Mouse (Mus musculus) adrenal gland, postnatal 36 days (tissue): Measurements from ENCODE around the gene Ndufb7. TPM values are rescaled to one million over a fixed set of nuclear protein-coding genes. Genes with fewer than 3 reads are reported as not detected.
"Not testable (repeated sequence)": the region's sequence is repeated elsewhere in the genome, so short reads cannot be mapped to it uniquely, and the experiment has no call there.

Source experiments
- DNase-seq, 2 experiments: peaks; one replicate each; pipeline ENCODE4 v3.0.0; 2021; ENCODE audit warnings: mixed read lengths in 1 of 2
- long read RNA-seq, 2 experiments: library from polyadenylated mRNA; stranded (forward); transcript quantifications; one replicate each; pipeline ENCODE4 v2.0.0; 2021; ENCODE audit warnings: borderline sequencing depth in 2 of 2
- total RNA-seq, 2 experiments: library from RNA; stranded (reverse); gene quantifications; 2 replicates each; pipeline ENCODE4 v1.2.3; 2021

The Ndufb7 gene
- 100 to 1,000 TPM; 218 to 228 TPM for total RNA-seq
- long read RNA-seq, experiment 1, full-length matches to known transcripts: 656 of 666 reads
- long read RNA-seq, experiment 1, partial matches to known transcripts: 10 of 666 reads
- long read RNA-seq, experiment 1, other reads (novel, unspliced or antisense): 0 of 666 reads
- long read RNA-seq, experiment 2, full-length matches to known transcripts: 321 of 322 reads
- long read RNA-seq, experiment 2, partial matches to known transcripts: 0 of 322 reads
- long read RNA-seq, experiment 2, other reads (novel, unspliced or antisense): 1 of 322 reads

GRCm38 (mm10) chr8:83566469-83567395 lies at the start of gene Ndufb7:
Ndufb7 (plus strand) TSS chr8:83566671.
- peak; percentile 95 to 96 for DNase-seq

- no peak for DNase-seq
Measured at GRCm38 (mm10) chr8:83520432-83520831, 46.0 kb upstream of the Ndufb7 start.

GRCm38 (mm10) chr8:83520907-83521306 lies 45.6 kb upstream of the Ndufb7 start:
- DNase-seq: not testable (repeated sequence)

DNA sequence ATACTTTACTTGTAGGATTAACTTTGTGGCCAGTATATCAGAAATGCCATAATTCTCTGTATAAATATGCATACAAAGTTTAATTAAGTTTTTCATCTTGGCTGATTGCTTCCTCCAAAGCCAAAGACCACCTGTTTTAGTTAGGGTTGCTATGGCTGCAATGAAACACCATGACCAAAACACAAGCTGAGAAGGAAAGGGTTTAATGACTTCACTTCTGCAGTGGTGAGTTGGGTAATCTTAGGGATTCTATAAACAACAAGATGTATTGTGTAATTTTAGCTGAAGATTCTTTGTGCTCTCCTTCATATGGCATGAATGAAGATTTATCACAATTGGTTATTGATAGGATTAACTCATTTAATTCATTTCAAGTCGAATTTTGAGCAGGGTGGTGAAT lies 45.2 kb upstream of the Ndufb7 start:
- DNase-seq: no peak

DNA sequence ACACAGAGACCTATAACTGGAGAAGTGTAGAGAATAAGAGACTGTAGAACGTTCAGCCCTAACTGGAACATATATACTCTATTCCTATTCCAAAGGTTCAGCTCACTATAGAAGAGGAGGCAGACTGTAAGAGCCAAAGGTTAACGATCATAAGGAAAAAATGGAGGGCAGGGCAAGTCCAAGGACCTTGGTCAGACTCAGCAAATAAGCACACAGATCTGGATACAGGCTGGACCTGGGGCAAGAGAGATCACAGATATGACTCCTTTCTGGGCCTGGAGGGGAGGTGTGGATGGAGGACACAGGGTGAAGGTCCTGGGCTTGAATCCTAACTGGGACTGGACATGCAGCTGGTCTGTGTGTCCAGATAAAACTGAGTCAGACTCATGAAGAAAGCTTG lies 31.7 kb upstream of the Ndufb7 start:
- DNase-seq: no peak

- no peak for DNase-seq
Measured at GRCm38 (mm10) chr8:83535736-83536135, 30.7 kb upstream of the Ndufb7 start, which contains the start of gene Olfr370. Olfr370 (plus strand) TSS chr8:83535780.

DNA sequence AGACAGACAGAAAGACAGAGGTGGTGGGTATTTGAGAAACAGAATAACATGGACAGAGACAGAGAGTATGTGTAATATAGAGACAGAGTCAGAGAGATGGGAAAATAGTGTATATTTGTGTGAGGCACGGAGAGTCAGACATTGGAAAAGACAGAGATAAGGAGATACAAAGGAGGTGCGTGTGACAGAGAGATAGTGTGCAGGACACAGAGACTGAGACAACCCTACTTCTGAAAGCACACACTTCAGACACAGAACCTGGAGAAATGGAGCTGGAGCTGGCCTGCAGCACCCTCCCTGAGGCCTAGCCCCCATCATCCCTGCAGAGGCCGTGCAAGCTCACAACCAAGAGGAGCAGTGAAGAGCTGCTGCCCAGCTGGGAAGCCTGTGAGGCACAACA lies 3.8 kb upstream of the Ndufb7 start:
- DNase-seq: no peak

DNA sequence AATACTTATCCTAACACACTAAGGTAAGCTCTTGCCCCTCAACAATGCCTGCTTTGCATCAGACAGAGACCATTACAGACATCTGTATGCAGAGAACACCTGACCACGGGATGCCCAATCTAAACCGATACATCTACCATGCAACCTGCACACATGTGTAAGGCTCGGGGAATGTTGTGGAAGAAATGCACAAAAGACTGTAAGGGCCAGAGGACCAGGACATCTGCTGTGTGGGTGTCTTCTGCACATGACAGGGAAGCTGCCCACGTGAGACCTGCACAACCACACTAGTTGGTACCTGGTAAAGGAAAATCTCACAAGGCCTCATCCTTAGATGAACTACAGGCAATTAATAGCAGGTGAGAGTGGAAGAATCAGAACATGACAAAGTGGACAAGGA lies 3.2 kb upstream of the Ndufb7 start:
- DNase-seq: no peak

GRCm38 (mm10) chr8:83565731-83566375 lies 618 bp upstream of the Ndufb7 start:
- DNase-seq: no peak

GRCm38 (mm10) chr8:83567668-83568067 lies 1.2 kb downstream of the Ndufb7 start:
- DNase-seq: no peak

DNA sequence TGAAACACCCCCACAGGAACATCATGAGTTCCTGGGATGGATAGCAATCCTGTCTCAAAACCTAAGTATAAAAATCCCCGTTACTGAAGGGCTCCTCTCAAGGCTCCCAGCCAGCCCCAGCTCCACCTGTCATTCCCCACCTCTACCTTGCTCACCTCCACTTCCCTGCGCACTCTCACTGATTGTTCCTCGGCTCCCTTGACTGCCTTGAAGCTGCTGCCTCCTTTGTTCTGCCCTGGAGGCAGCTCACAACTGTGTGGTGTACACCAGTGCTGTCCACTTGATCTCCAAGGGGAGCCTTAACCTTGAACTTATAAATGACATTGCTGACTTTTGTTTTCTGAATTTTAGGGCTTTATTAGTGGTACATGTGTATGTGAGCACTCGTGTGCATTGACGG lies 1.7 kb downstream of the Ndufb7 start:
- no peak for DNase-seq

DNA sequence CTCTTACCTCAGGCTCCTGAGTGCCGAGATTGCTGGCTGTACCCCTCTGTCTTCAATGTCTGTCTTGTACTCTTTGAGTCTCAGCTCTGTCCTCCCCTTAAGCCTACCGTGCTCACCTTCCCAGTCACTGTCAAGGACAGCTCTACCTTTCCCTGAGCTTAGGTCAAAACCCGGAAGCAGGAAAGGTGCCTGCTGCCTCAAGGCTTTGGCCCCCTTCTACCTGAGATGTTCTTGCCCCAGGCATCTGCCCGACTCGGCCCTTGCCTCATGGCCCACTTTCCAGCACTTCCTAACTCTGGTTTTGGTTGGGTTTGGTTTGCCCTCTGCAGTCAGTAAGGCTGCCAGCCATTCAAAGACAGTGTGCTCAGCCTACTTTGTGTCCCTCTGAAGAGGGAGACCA lies 2.3 kb downstream of the Ndufb7 start:
- no peak for DNase-seq

- DNase-seq: peak in 1 of 2 experiments; percentile 1
Measured at GRCm38 (mm10) chr8:83569165-83569564, 2.7 kb downstream of the Ndufb7 start.

GRCm38 (mm10) chr8:83570272-83571000 lies 4.0 kb downstream of the Ndufb7 start:
- no peak for DNase-seq

DNA sequence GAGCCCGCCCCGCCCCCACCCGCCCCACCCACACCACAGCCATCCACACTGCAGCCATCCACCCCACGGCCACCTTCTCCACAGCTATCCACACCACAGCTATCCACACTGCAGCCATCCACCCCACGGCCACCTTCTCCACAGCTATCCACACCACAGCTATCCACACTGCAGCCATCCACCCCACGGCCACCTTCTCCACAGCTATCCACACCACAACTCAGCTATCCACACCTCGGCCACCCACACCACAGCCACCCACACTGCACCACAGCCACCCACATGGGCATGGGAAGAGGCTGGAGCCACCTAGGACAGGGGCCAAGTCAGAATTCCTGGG lies 4.5 kb downstream of the Ndufb7 start:
- DNase-seq: not testable (repeated sequence)

GRCm38 (mm10) chr8:83571791-83572190 lies 5.3 kb downstream of the Ndufb7 start:
- DNase-seq: no peak

DNA sequence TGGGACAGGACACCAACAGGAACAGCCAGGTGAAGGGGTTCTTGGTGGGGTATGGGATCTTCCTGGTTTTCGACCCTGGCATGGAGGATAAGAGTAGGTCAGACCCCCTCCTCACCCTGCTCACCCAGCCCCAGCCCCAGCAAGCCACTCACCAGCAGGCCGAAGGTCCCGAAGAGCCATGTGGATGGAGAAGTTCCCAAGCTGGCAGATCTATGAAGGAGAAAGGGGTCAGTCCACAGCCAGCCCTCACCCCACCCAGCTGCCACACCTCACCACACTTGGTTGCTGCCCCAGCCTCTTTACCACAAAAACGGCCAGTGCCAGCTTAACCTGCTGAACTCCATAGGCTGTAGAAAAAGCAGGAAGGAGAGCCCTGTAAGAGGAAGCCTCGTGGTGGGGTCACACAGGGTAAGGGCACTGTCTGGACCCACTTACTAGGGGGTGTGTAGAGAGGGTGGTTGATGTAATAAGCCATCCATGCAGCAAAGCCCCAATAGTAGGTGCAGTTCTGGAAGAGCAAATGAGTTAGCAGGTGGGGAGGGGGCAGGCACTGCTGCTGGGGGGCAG lies 5.9 kb downstream of the Ndufb7 start:
- peak in 1 of 2 experiments; percentile 0 for DNase-seq

DNA sequence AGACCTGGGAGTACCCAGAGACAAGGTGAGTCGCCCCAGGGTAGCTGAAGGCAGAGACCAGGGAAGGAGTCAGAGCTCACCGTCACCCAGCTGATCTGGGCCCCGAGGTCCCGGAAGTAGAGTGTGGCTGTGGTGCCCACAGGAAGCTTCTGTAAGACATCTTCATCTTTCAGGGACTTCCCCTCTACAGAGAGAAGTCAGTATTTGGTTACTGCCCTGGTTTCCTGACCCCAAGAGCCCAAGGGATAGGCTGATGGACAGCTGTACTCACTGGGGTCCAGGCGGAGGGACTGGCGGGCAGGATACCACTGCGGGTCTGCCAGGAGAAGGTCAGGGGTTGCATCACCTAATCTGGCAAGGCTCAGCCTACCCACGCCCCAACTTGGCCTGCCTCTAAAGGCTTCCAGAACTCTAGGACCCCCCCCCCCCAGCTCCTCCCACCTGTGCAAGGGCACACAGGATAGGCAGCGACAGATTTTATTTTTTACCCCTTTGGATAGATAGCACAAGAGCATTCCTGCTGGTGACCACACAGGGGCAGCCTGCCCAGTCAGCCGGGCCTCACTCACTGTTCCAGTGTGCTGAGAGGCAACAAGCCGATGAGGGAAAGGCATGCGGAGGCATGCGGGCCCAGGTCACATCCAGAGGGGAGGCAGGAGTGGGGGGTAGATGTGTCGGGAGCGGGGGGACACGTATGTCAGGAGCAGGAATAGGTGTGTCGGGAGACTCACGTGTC lies 6.8 kb downstream of the Ndufb7 start:
- DNase-seq: no peak

GRCm38 (mm10) chr8:83574631-83575315 lies 8.3 kb downstream of the Ndufb7 start:
- no peak for DNase-seq
